8 mouse cellular contexts compared by ENCODE assay signal in genomic region chr11:103809611-103810598, GRCm38 (mm10). TPM values are rescaled to one million over a fixed set of nuclear protein-coding genes. Genes with fewer than 3 reads are reported as not detected.
DNase-seq lines count a peak whose midpoint lies in the region; ATAC-seq and TF ChIP-seq lines count a peak whose summit lies in the region.

No protein-coding gene starts in this region.

- peak; percentile 40 for DNase-seq in cerebellum, adult 11-12 months
- no peak for DNase-seq in cerebellum, postnatal 36 days
- DNase-seq in right cerebral cortex, postnatal 14 days = peak; percentile 40
- DNase-seq in right cerebral cortex, adult 18-20 months = no peak
- DNase-seq in heart, postnatal 14 days = peak; percentile 13 to 16
- no peak for DNase-seq in limb, embryonic 14.5 days (ENCODE audit: low spot score)
- peak; percentile 13 for DNase-seq in retina, adult 2 months (ENCODE audit: low read depth, low spot score)
- no peak for DNase-seq in spleen, postnatal 10 days (ENCODE audit: low spot score in 2 of 2)

- H3K4me2 ChIP-seq in limb, embryonic 14.5 days (replicated peaks; ENCODE audit: low read depth, low read length, severe bottlenecking) = peak overlapping the region; percentile 97

- TF ChIP-seq POLR2A in limb, embryonic 14.5 days (IDR thresholded peaks at IDR 0.05; ENCODE audit: borderline replicate concordance, extremely low read depth, insufficient read depth, insufficient read length) = no peak

- no peaks in the 10 kb centered on the region for H3K36me3 ChIP-seq in limb, embryonic 14.5 days (ENCODE audit: control insufficient read depth, insufficient read depth, low read length)

- 0 out of 2 replicates have a peak, but pooled peaks have one; percentile 24 for ATAC-seq in limb, embryonic 14.5 days (ENCODE audit: low FRiP score, low read depth)

- WGBS in limb, embryonic 14.5 days = under 1% methylated on average over 67 of the region's 107 CpGs

- H3K9ac ChIP-seq in limb, embryonic 14.5 days (ENCODE audit: low read depth, low read length, severe bottlenecking) = peak overlapping the region; percentile 51

- H3K4me3 ChIP-seq in limb, embryonic 14.5 days (replicated peaks; ENCODE audit: low read length) = peak overlapping the region; percentile 53

- H3K27me3 ChIP-seq in limb, embryonic 14.5 days (ENCODE audit: control insufficient read depth, insufficient read depth, low read length) = peaks cover 42% of the 10 kb centered on the region

- H3K9me3 ChIP-seq in limb, embryonic 14.5 days (ENCODE audit: control insufficient read depth, low read length) = no peaks in the 10 kb centered on the region

- intact Hi-C loops in heart, postnatal 14 days (cut with DNase I) = no loop called here

- no peak overlapping the region for H3K27ac ChIP-seq in limb, embryonic 14.5 days (replicated peaks; ENCODE audit: low read depth, low read length)

- peaks cover 13% of the 10 kb centered on the region for H3K4me1 ChIP-seq in limb, embryonic 14.5 days (ENCODE audit: control insufficient read depth, insufficient read depth, low read length)

RNA-seq across cellular contexts. Expression of gene Wnt3, which starts 36.0 kb away (rescaled TPM):
- not detected for total RNA-seq in heart, postnatal 14 days (2021)
- polyA plus RNA-seq in limb, embryonic 14.5 days (2012; rRNA removed) = 11.9 and 12.9 TPM in 2 replicates
- 19.1 and 20.7 TPM in 2 replicates for polyA plus RNA-seq in limb, embryonic 14.5 days (2014; fragmentation: Nextera tagmentation; extraction: Ambion mirVana)

Comparison
In these comparisons a context has a peak if more than half of its experiments do, and no peak if none do; other contexts are left out.
1. DNase-seq: peak in cerebellum, adult 11-12 months (single experiment), right cerebral cortex, postnatal 14 days (single experiment), heart, postnatal 14 days (2 of 2) and retina, adult 2 months (single experiment); none in cerebellum, postnatal 36 days (0 of 2), right cerebral cortex, adult 18-20 months (single experiment), limb, embryonic 14.5 days (single experiment) and spleen, postnatal 10 days (0 of 2).